ENCODE assay signal across 8 mouse cellular contexts in the genomic region with DNA sequence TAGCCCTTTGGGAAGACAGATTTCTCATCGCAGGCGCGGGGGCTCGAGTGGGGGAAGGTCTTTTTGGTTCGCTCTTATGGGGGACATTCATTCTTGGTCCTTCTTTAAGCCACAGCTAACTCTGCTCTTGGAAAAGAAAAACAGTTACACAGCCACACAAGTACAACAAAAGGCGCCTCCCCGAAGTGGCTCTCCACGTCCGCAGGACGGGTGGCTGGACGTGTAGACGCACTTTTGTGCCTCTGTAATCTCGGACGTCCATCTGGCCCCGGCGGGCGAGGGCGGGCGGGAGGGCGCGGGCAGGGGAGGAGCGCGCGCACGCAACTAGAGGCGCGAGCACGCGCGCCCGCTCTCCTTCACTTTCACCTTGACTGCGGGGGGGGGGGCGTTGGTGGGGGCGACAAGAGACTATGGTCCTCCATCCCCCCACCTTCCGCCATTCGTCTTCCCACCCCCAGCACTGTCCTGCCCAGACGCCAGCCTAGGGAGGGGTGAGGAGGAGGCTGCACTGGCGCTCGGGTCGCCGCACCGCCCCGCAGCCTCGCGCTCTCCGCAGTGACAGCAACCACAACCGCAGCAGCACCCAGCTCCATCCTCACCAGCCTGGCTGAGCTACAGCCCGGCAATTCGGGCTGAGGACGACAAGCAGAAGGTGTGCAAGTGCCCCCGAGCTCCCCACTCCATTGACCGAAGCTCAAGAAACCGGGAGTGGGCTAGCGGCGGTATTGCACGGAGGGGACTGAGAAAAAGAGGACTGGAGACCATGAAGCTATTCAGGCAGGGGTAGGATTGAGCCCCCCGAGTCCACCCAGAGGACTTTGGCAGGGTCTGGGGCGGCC.
DNase-seq lines count a peak whose midpoint lies in the region; ATAC-seq and TF ChIP-seq lines count a peak whose summit lies in the region.

No protein-coding gene starts in this region.

- peaks cover 3% of the 10 kb centered on the region; the same call in 1 of the 2 replicates for H3K4me1 ChIP-seq in erythroblast, embryonic 14.5 days (ENCODE audit: control insufficient read depth)
- H3K4me1 ChIP-seq in spleen, adult 2 months (ENCODE audit: control insufficient read depth, insufficient read depth, insufficient read length): 0 out of 2 replicates have a peak, but pooled peaks cover 2% of the 10 kb centered on the region
- peaks cover 21% of the 10 kb centered on the region for H3K4me1 ChIP-seq in forebrain, postnatal 0 days (ENCODE audit: insufficient read depth)
- H3K4me1 ChIP-seq in liver, embryonic 12.5 days: peaks cover 12% of the 10 kb centered on the region

- H3K4me3 ChIP-seq in erythroblast, embryonic 14.5 days (replicated peaks): peak overlapping the region; percentile 35
- H3K4me3 ChIP-seq in spleen, adult 2 months (ENCODE audit: extremely low read depth, insufficient read depth, insufficient read length): peak overlapping the region; percentile 53
- peak overlapping the region; percentile 74 for H3K4me3 ChIP-seq in forebrain, postnatal 0 days (ENCODE audit: low read depth, low read length)
- peak overlapping the region; percentile 49 for H3K4me3 ChIP-seq in liver, embryonic 12.5 days

- no peak overlapping the region for H3K27ac ChIP-seq in spleen, adult 2 months (ENCODE audit: insufficient read depth, low read length)
- H3K27ac ChIP-seq in forebrain, postnatal 0 days (ENCODE audit: low read depth, low read length): peak overlapping the region; percentile 100
- H3K27ac ChIP-seq in liver, embryonic 12.5 days: no peak overlapping the region

- H3K36me3 ChIP-seq in erythroblast, embryonic 14.5 days (ENCODE audit: control insufficient read depth): no peaks in the 10 kb centered on the region
- no peaks in the 10 kb centered on the region for H3K36me3 ChIP-seq in spleen, adult 2 months (ENCODE audit: control insufficient read depth, insufficient read depth, low read length)
- peaks cover 14% of the 10 kb centered on the region; the same call in 1 of the 2 replicates for H3K36me3 ChIP-seq in forebrain, postnatal 0 days (ENCODE audit: insufficient read depth)
- H3K36me3 ChIP-seq in liver, embryonic 12.5 days: no peaks in the 10 kb centered on the region

- no peak for ATAC-seq in erythroblast, adult 5-6 weeks (replicated peaks; ENCODE audit: low FRiP score, poor library complexity, severe bottlenecking)
- ATAC-seq in forebrain, postnatal 0 days: peak; percentile 45
- no peak for ATAC-seq in liver, embryonic 12.5 days

- H3K9ac ChIP-seq in forebrain, postnatal 0 days: peak overlapping the region; percentile 99
- H3K9ac ChIP-seq in liver, embryonic 12.5 days: no peak overlapping the region

- no peak for TF ChIP-seq CTCF in spleen, adult 2 months (IDR thresholded peaks at IDR 0.05; ENCODE audit: extremely low read depth, insufficient read depth, insufficient read length, insufficient replicate concordance)
- TF ChIP-seq CTCF in forebrain, postnatal 0 days (IDR thresholded peaks at IDR 0.05; ENCODE audit: low read depth): no peak

- TF ChIP-seq POLR2A in spleen, adult 2 months (IDR thresholded peaks at IDR 0.05; ENCODE audit: low read depth, low read length): no peak

- no peak for DNase-seq in spleen, adult 2 months (ENCODE audit: low read depth in 1 of 2, low spot score in 2 of 2)
- no peak for DNase-seq in spleen, postnatal 14 days (ENCODE audit: low spot score in 2 of 2)
- peak; percentile 74 for DNase-seq in forebrain, postnatal 0 days
- DNase-seq in right cerebral cortex, adult 2 months (ENCODE audit: low spot score in 2 of 2): peak; percentile 54 to 62
- DNase-seq in thymus, postnatal 14 days: no peak

- H3K4me2 ChIP-seq in forebrain, postnatal 0 days (ENCODE audit: low read depth): peak overlapping the region; percentile 90
- peak overlapping the region; percentile 72 for H3K4me2 ChIP-seq in liver, embryonic 12.5 days

- 2% methylated on average over 58 of the region's 58 CpGs for WGBS in spleen, adult 2 months
- WGBS in forebrain, postnatal 0 days: 3% methylated on average over 53 of the region's 58 CpGs
- WGBS in liver, embryonic 12.5 days (ENCODE audit: insufficient replicate concordance): 1% methylated on average over 51 of the region's 58 CpGs

- peaks cover 77% of the 10 kb centered on the region for H3K27me3 ChIP-seq in erythroblast, embryonic 14.5 days (ENCODE audit: control insufficient read depth)
- H3K27me3 ChIP-seq in spleen, adult 2 months (ENCODE audit: control insufficient read depth, insufficient read depth, low read length): peaks cover 37% of the 10 kb centered on the region
- H3K27me3 ChIP-seq in forebrain, postnatal 0 days (ENCODE audit: insufficient read depth, low read length): no peaks in the 10 kb centered on the region
- H3K27me3 ChIP-seq in liver, embryonic 12.5 days (replicated peaks): peaks cover 97% of the 10 kb centered on the region

- peaks cover 2% of the 10 kb centered on the region; the same call in 1 of the 2 replicates for H3K9me3 ChIP-seq in erythroblast, embryonic 14.5 days (ENCODE audit: control insufficient read depth, low read length)
- no peaks in the 10 kb centered on the region for H3K9me3 ChIP-seq in forebrain, postnatal 0 days (ENCODE audit: low read length)
- H3K9me3 ChIP-seq in liver, embryonic 12.5 days (replicated peaks): no peaks in the 10 kb centered on the region

Comparison
In these comparisons a context has a peak if more than half of its experiments do, and no peak if none do; other contexts are left out.
1. DNase-seq: peak in forebrain, postnatal 0 days (single experiment) and right cerebral cortex, adult 2 months (2 of 2); none in spleen, adult 2 months (0 of 2), spleen, postnatal 14 days (0 of 2) and thymus, postnatal 14 days (single experiment).
2. Peak in every context shown above with its lines, with median percentiles within 50 percentile points of each other: H3K4me3 ChIP-seq.